Mouse (Mus musculus) ES-Bruce4 (cell line): ENCODE data around the gene Atg3. TPM values are rescaled to one million over a fixed set of nuclear protein-coding genes. Genes with fewer than 3 reads are reported as not detected.

ENCODE experiments used
- H3K27ac ChIP-seq: 2 replicates; pipeline ENCODE4 v1.5.1; 2012; ENCODE audit warnings: low read length, inconsistent platforms; ENCODE audit not compliant: insufficient read depth
- H3K27me3 ChIP-seq: 2 replicates; pipeline ENCODE4 v1.6.1; 2012; ENCODE audit warnings: mild to moderate bottlenecking, low read length, inconsistent platforms; ENCODE audit not compliant: control insufficient read depth, poor library complexity, insufficient read depth, severe bottlenecking
- H3K36me3 ChIP-seq: 2 replicates; pipeline ENCODE4 v1.6.1; 2012; ENCODE audit warnings: inconsistent platforms, mild to moderate bottlenecking, low read length, moderate library complexity; ENCODE audit not compliant: control insufficient read depth, poor library complexity, insufficient read depth, severe bottlenecking
- H3K4me1 ChIP-seq: one replicate; pipeline ENCODE4 v1.8.1; 2011; ENCODE audit warnings: low read length; ENCODE audit not compliant: control insufficient read depth, insufficient read depth
- H3K4me3 ChIP-seq: 2 replicates; pipeline ENCODE4 v1.5.1; 2011; ENCODE audit warnings: low read depth, mild to moderate bottlenecking, low read length
- H3K9ac ChIP-seq: 2 replicates; pipeline ENCODE4 v1.6.1; 2012; ENCODE audit warnings: low read depth, mild to moderate bottlenecking, inconsistent platforms; ENCODE audit not compliant: poor library complexity, severe bottlenecking
- H3K9me3 ChIP-seq: replicated peaks from 2 replicates; pipeline ENCODE4 v1.6.1; 2012; ENCODE audit warnings: mild to moderate bottlenecking, low read length, inconsistent platforms; ENCODE audit not compliant: control insufficient read depth, poor library complexity, insufficient read depth, severe bottlenecking
- CTCF ChIP-seq: IDR thresholded peaks from one replicate; pipeline ENCODE4 v1.8.1; 2011; ENCODE audit warnings: low read depth, low read length
- EP300 ChIP-seq: IDR thresholded peaks from 2 replicates; pipeline ENCODE4 v1.6.1; 2011; ENCODE audit warnings: low read depth, low read length; ENCODE audit not compliant: insufficient read depth
- POLR2A ChIP-seq: IDR thresholded peaks from one replicate; pipeline ENCODE4 v1.8.1; 2011; ENCODE audit warnings: low read length; ENCODE audit not compliant: insufficient read depth
- polyA plus RNA-seq: library from polyadenylated mRNA; stranded (reverse); fragments of >200 nt; gene quantifications from 2 replicates; pipeline ENCODE4 v1.2.4, GENCODE M21; 2011; ENCODE audit warnings: low read depth; ENCODE audit not compliant: missing spikeins, insufficient read depth, insufficient read length

Gene Atg3
- polyA plus RNA-seq, 1 experiment = 32.1 TPM

- TF ChIP-seq CTCF (no peak), EP300 (no peak), POLR2A (no peak)
- H3K9me3 ChIP-seq = no peaks in the 10 kb centered on the region
- H3K27me3 ChIP-seq = no peaks in the 10 kb centered on the region; the same call in 1 of the 2 replicates
- H3K4me1 ChIP-seq = no peaks in the 10 kb centered on the region
- no peak overlapping the region for H3K27ac ChIP-seq
- no peak overlapping the region for H3K9ac ChIP-seq
- H3K4me3 ChIP-seq = no peak overlapping the region
- no peaks in the 10 kb centered on the region for H3K36me3 ChIP-seq
Observed at GRCm38 (mm10) chr16:45124230-45125203, 34.1 kb upstream of the Atg3 start.

DNA sequence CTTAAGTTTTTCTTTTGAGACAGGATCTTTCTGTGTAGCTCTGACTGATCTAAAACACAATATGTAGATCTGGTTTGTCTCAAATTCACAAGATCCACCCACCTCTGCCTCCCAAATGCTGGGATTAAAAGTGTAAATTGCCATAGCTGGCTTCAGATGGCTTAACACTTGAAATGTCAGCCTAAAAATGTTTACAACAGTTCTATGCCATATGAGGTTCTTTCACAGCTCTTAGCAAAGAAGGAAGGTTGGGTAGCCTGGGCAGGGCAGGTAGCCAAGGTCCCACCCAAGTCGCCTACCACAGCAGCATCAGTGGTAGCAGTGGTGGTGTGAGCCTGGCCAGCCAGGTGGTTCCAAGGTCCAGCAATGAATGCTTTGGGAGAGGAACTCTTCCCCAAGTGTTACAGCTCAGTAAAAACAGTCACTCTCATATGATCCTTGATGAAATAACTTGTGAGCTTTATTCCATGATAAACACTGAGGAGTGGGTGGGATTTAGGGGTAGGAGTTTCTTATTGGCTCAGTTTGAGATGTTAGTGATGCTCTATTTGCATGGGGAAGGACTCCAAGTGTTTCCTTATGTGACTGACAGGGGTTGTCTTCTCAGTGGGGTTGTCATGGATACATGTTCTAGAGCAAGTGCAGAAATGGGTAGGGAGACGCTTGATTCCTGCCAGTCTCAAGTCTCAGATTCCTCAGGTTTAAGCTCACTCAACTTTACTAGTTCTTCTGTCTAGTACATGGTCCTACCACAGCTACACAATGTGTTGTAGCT is 30.5 kb upstream of the Atg3 start:
- Histone ChIP-seq H3K27me3 (no peaks in the 10 kb centered on the region), H3K27ac (no peak overlapping the region), H3K36me3 (no peaks in the 10 kb centered on the region), H3K4me1 (no peaks in the 10 kb centered on the region), H3K9me3 (no peaks in the 10 kb centered on the region), H3K4me3 (no peak overlapping the region), H3K9ac (no peak overlapping the region)
- TF ChIP-seq EP300 (no peak), CTCF (no peak), POLR2A (no peak)

DNA sequence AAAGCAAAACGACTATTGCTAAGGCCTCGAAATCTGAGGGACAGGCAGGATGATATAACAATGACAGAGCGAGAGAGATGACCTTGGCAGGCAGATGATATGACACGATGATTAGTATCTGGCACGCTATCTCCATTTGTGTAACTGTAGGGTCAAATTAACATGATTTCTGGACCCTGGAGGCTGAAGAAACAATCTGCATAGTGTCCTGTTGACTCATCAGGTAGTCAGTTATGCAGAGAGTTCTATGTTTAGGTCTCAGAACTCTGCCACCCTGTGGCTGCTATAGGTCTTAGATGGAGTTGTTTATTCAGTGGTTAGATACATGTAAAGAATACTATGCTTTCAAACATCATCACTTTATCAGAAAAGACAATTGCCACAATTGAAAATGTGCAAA is 16.9 kb upstream of the Atg3 start:
- Histone ChIP-seq H3K36me3 (peaks cover 2% of the 10 kb centered on the region; the same call in 1 of the 2 replicates), H3K9ac (no peak overlapping the region), H3K9me3 (no peaks in the 10 kb centered on the region), H3K27me3 (no peaks in the 10 kb centered on the region), H3K27ac (no peak overlapping the region), H3K4me1 (no peaks in the 10 kb centered on the region), H3K4me3 (no peak overlapping the region)
- TF ChIP-seq EP300 (no peak), CTCF (no peak), POLR2A (no peak)

DNA sequence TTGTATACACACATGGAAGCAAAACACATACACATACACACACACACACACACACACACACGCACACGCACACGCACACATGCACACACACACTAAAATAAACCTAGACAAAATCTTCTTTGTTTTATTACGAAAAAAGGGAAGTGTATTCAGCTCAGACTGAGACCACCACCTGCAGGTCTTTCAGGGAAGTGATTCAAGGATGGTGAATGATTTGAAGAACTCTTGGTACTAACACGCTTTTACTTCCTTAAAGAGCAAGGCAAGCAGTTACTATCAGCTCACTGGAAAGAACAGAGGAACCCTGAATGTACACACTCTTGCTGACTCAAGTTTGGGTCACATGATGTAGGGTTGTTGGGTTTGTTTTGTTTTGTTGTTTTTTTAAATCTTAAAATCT is 16.0 kb upstream of the Atg3 start:
- H3K27ac ChIP-seq = no peak overlapping the region
- no peak overlapping the region for H3K4me3 ChIP-seq
- H3K4me1 ChIP-seq = no peaks in the 10 kb centered on the region
- no peaks in the 10 kb centered on the region for H3K27me3 ChIP-seq
- peaks cover 2% of the 10 kb centered on the region; the same call in 1 of the 2 replicates for H3K36me3 ChIP-seq
- TF ChIP-seq CTCF (no peak), POLR2A (no peak), EP300 (no peak)
- no peak overlapping the region for H3K9ac ChIP-seq
- no peaks in the 10 kb centered on the region for H3K9me3 ChIP-seq

DNA sequence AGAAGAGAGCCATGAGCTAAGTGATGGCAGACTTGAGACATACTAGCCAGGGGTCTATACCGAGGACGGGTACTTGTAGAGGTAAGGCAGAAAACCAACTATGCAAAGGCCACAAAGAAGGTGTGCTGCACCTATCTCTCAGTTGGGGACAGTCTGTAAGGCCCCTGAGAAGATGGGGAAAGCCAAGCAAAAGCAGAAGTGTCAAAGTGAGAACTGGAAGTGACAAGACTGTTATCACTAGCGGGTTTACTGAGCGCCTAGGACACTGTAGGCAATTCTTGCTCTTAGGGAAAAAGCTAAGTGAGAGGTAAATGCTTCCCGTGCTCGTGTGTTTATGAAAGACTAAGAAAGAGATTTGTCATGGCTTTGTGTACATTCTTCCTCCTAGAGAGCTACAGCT is 13.5 kb upstream of the Atg3 start:
- TF ChIP-seq EP300 (no peak), CTCF (no peak), POLR2A (no peak)
- Histone ChIP-seq H3K9ac (no peak overlapping the region), H3K4me3 (no peak overlapping the region), H3K4me1 (no peaks in the 10 kb centered on the region), H3K9me3 (no peaks in the 10 kb centered on the region), H3K27me3 (no peaks in the 10 kb centered on the region), H3K27ac (no peak overlapping the region), H3K36me3 (peaks cover 2% of the 10 kb centered on the region; the same call in 1 of the 2 replicates)
